Mouse (Mus musculus) bone marrow, adult 2 months (tissue): ENCODE data around the gene Dpyd.

ENCODE experiments used
- CTCF ChIP-seq: fragments of 200-500 bp; IDR thresholded peaks from 2 replicates; pipeline ENCODE4 v1.5.1; 2011; ENCODE audit warnings: low read length, control low read depth; ENCODE audit not compliant: control insufficient read depth, insufficient read depth
- POLR2A ChIP-seq: fragments of 200-500 bp; IDR thresholded peaks from 2 replicates; pipeline ENCODE4 v1.6.1; 2011; ENCODE audit warnings: low read depth, mild to moderate bottlenecking, control low read depth, low read length, borderline replicate concordance; ENCODE audit not compliant: control insufficient read depth

DNA sequence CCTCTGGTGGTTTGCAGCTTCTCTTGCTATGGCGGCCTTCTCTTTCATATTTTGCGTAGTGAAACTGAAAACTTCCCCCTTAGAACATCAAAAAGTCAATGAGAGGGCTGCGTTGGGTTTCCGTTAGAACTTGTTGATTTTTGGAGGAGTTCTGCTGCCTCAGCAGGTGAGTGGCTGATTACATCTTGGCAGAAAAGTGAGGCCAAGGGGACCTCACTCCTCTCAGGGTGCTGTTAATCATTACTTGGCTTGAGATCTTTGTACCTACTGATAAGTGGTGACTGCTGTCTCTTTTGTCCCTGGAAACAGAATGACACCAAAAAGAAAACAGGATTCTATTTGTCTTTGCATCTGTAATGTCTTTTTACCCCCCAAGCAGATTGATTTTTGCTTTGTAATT, 32.9 kb downstream of the Dpyd start:
- no peak for TF ChIP-seq CTCF
- TF ChIP-seq POLR2A: no peak
